Mouse (Mus musculus) adrenal gland, adult 10 weeks (tissue): Measurements from ENCODE around the gene Peg10. TPM values are rescaled to one million over a fixed set of nuclear protein-coding genes. Genes with fewer than 3 reads are reported as not detected.

ENCODE experiments used
- polyA plus RNA-seq: library from polyadenylated mRNA; stranded (reverse); fragments of 350-450 nt; fragmentation: Illumina TruSeq; extraction: RNeasy Lipid Tissue Mini Kit (QIAGEN cat#74804); gene quantifications from one replicate; pipeline ENCODE4 v1.2.3, GENCODE M21; 2014; ENCODE audit warnings: low read depth, low replicate concordance

The Peg10 gene
- 635 TPM for polyA plus RNA-seq

DNA sequence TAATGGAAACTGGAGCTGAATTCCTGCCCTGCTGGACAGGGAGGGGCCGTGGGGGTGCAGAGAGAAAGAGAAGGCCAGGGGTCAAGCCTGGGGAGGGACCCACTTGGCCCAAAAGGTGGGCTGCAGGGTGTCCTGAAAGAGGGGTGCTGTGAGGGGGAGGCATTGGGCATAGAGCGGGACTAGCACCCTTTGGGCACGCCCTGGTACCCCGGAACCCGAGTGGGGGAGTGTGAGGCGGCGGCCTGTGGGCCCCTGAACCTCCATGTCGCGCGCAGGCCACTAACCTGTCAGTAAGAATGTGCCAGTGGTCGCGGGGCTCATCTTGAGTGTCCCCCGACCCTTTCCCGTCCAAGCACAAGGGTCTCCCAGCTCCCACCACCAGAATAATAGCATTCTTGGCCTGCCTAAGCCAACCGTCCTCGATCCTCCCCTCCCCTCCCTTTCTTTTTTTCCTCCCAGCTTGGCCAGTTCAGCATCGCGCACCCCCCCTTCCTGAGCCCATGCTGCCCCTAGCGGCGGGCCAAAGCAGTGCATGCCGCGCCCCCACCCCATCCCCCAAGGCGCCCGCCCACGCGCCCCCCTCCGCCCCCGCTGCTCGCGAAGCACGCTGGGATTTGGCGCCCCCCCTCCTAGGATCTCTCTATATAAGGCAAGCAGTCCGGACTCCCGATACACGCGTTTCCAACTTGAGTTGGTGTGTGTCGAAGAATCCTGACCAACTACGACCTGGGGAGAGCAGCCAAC lies at the start of gene Peg10, which contains the start of gene Sgce:
Gene Peg10 (plus strand): TSS at position 611 of the 744 bp plus-strand sequence.
Gene Sgce (minus strand): TSS at position 512 of the 744 bp plus-strand sequence.

Other genes starting within 250 kb of the Peg10 start
- gene Col1a2, start 242.5 kb upstream of the Peg10 start, polyA plus RNA-seq, result 43.6 TPM
- 141 TPM for gene Casd1, start 146.5 kb upstream of the Peg10 start, polyA plus RNA-seq
- 183 TPM for gene Sgce, start 99 bp upstream of the Peg10 start, polyA plus RNA-seq
- gene Ppp1r9a, start 155.6 kb downstream of the Peg10 start, polyA plus RNA-seq, result 55.2 TPM